In the genomic region with DNA sequence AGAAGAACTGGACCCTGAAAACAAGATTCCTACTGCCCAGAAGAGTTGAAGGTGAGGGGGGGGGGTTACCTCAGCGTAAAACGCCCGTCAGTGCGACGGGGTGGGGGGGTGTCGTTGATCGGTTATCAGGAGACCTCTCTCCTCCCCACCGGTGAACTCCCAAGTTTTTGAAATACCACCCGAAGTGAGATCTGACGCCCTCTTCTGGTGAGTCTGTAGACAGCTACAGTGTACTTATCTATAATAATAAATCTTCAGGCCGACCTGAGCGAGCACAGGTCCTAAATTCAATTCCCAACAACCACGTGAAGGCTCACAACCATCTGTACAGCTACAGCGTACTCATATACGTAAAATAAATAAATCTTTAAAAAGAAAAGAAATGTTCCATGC, we compare ENCODE assay signal across 8 mouse cellular contexts. TPM values are rescaled to one million over a fixed set of nuclear protein-coding genes. Genes with fewer than 3 reads are reported as not detected.
DNase-seq lines count a peak whose midpoint lies in the region; ATAC-seq lines count a peak whose summit lies in the region.

No protein-coding gene starts in this region.

- no peak overlapping the region; the same call in 1 of the 2 replicates for H3K9ac ChIP-seq in neural tube, embryonic 12.5 days
- no peak overlapping the region for H3K9ac ChIP-seq in limb, embryonic 11.5 days (ENCODE audit: low read length)
- no peak overlapping the region for H3K9ac ChIP-seq in stomach, embryonic 16.5 days (ENCODE audit: low read length)

- H3K4me1 ChIP-seq in neural tube, embryonic 12.5 days: peaks cover 6% of the 10 kb centered on the region
- H3K4me1 ChIP-seq in limb, embryonic 11.5 days (ENCODE audit: control insufficient read depth, insufficient read depth, low read length): 0 out of 2 replicates have a peak, but pooled peaks cover 3% of the 10 kb centered on the region
- H3K4me1 ChIP-seq in stomach, embryonic 16.5 days (ENCODE audit: control insufficient read depth, insufficient read depth, low read length): peaks cover 4% of the 10 kb centered on the region; the same call in 1 of the 2 replicates

- ATAC-seq in CD4-positive, CD25-positive, alpha-beta regulatory T cell, adult 4 months: no peak
- no peak for ATAC-seq in neural tube, embryonic 12.5 days (ENCODE audit: low FRiP score, low read depth)
- no peak for ATAC-seq in limb, embryonic 11.5 days (ENCODE audit: insufficient number of reproducible peaks, low FRiP score, low TSS enrichment, low read depth)
- no peak for ATAC-seq in stomach, embryonic 16.5 days (ENCODE audit: insufficient read depth, low FRiP score)

- WGBS in neural tube, embryonic 12.5 days: 81% methylated on average over 15 of the region's 15 CpGs
- 84% methylated on average over 15 of the region's 15 CpGs for WGBS in limb, embryonic 11.5 days
- WGBS in stomach, embryonic 16.5 days: 86% methylated on average over 15 of the region's 15 CpGs

- no peaks in the 10 kb centered on the region for H3K9me3 ChIP-seq in neural tube, embryonic 12.5 days
- H3K9me3 ChIP-seq in limb, embryonic 11.5 days (ENCODE audit: control insufficient read depth, low read length): no peaks in the 10 kb centered on the region; the same call in 1 of the 2 replicates
- 0 out of 2 replicates have a peak, but pooled peaks cover 3% of the 10 kb centered on the region for H3K9me3 ChIP-seq in stomach, embryonic 16.5 days (replicated peaks; ENCODE audit: control insufficient read depth, low read length)

- H3K27ac ChIP-seq in neural tube, embryonic 12.5 days: no peak overlapping the region
- H3K27ac ChIP-seq in limb, embryonic 11.5 days (replicated peaks; ENCODE audit: low read depth, low read length): no peak overlapping the region
- no peak overlapping the region for H3K27ac ChIP-seq in stomach, embryonic 16.5 days (ENCODE audit: low read length)

- H3K27me3 ChIP-seq in neural tube, embryonic 12.5 days (replicated peaks): no peaks in the 10 kb centered on the region
- no peaks in the 10 kb centered on the region for H3K27me3 ChIP-seq in limb, embryonic 11.5 days (ENCODE audit: control insufficient read depth, insufficient read depth, low read length)
- H3K27me3 ChIP-seq in stomach, embryonic 16.5 days (ENCODE audit: control insufficient read depth, insufficient read depth, low read length): peaks cover 6% of the 10 kb centered on the region; the same call in 1 of the 2 replicates

- H3K4me2 ChIP-seq in neural tube, embryonic 12.5 days (replicated peaks): peak overlapping the region; percentile 73
- peak overlapping the region; percentile 74; the same call in 1 of the 2 replicates for H3K4me2 ChIP-seq in limb, embryonic 11.5 days (ENCODE audit: low read depth, severe bottlenecking)
- H3K4me2 ChIP-seq in stomach, embryonic 16.5 days (ENCODE audit: low read depth, low read length): peak overlapping the region; percentile 65

- H3K4me3 ChIP-seq in neural tube, embryonic 12.5 days: no peak overlapping the region
- no peak overlapping the region for H3K4me3 ChIP-seq in limb, embryonic 11.5 days (ENCODE audit: low read depth, low read length)
- H3K4me3 ChIP-seq in stomach, embryonic 16.5 days (replicated peaks; ENCODE audit: low read length): no peak overlapping the region; the same call in 1 of the 2 replicates

- peak; percentile 49 for DNase-seq in CD4-positive, CD25-positive, alpha-beta regulatory T cell, adult 2 months (ENCODE audit: low read depth, low spot score)
- no peak for DNase-seq in neural tube, embryonic 10.5 days (ENCODE audit: extremely low spot score, low spot score)
- no peak for DNase-seq in limb, embryonic 11.5 days (ENCODE audit: low spot score)
- DNase-seq in right cerebral cortex, postnatal 4 days: no peak
- DNase-seq in spleen, adult 12 weeks (ENCODE audit: low spot score): no peak

- peaks cover 39% of the 10 kb centered on the region for H3K36me3 ChIP-seq in neural tube, embryonic 12.5 days
- H3K36me3 ChIP-seq in limb, embryonic 11.5 days (ENCODE audit: control insufficient read depth, insufficient read depth, low read length): peaks cover 21% of the 10 kb centered on the region
- H3K36me3 ChIP-seq in stomach, embryonic 16.5 days (ENCODE audit: control insufficient read depth, insufficient read depth, low read length): peaks cover 28% of the 10 kb centered on the region

RNA-seq across cellular contexts. Expression of gene Hsbp1, which starts 1.4 kb away (rescaled TPM):
- 100 to 1,000 TPM; 174 to 236 TPM for polyA plus RNA-seq in CD4-positive, CD25-positive, alpha-beta regulatory T cell, adult 4 months (2017; shearing (Covaris generic))
- polyA plus RNA-seq in neural tube, embryonic 12.5 days (2016; fragmentation: Nextera tagmentation; extraction: Ambion mirVana): 435 TPM in 2 replicates
- 258 and 272 TPM in 2 replicates for polyA plus RNA-seq in limb, embryonic 11.5 days (2014; fragmentation: Nextera tagmentation; extraction: Ambion mirVana)
- polyA plus RNA-seq in stomach, embryonic 16.5 days (2015; fragmentation: Nextera tagmentation; extraction: Ambion mirVana): 292 and 307 TPM in 2 replicates

RNA-seq across cellular contexts. Expression of gene Mlycd, which starts 49.0 kb away (rescaled TPM):
- 1 to 10 TPM; 4.5 to 5.6 TPM for polyA plus RNA-seq in CD4-positive, CD25-positive, alpha-beta regulatory T cell, adult 4 months (2017; shearing (Covaris generic))
- 15.1 and 16.3 TPM in 2 replicates for polyA plus RNA-seq in neural tube, embryonic 12.5 days (2016; fragmentation: Nextera tagmentation; extraction: Ambion mirVana)
- polyA plus RNA-seq in limb, embryonic 11.5 days (2014; fragmentation: Nextera tagmentation; extraction: Ambion mirVana): 6.9 and 8.3 TPM in 2 replicates
- polyA plus RNA-seq in stomach, embryonic 16.5 days (2015; fragmentation: Nextera tagmentation; extraction: Ambion mirVana): 12.5 and 13.5 TPM in 2 replicates
